Mouse (Mus musculus): ENCODE results near the gene Rbfox3. TPM values are rescaled to one million over a fixed set of nuclear protein-coding genes. Genes with fewer than 3 reads are reported as not detected.

Rbfox3 gene
- polyA plus RNA-seq, 1 experiment from 2014 or later = 56.3 TPM

GRCm38 (mm10) chr11:118486881-118487772 lies 424.3 kb downstream of the Rbfox3 start:
- Histone ChIP-seq H3K27me3 (replicated peaks; ENCODE audit: control insufficient read depth, insufficient read depth, low read length) (no peaks in the 10 kb centered on the region), H3K4me3 (replicated peaks; ENCODE audit: low read length) (no peak overlapping the region), H3K36me3 (ENCODE audit: control insufficient read depth, insufficient read depth) (0 out of 2 replicates have a peak, but pooled peaks cover 2% of the 10 kb centered on the region), H3K9ac (replicated peaks; ENCODE audit: low read depth, low read length) (no peak overlapping the region), H3K4me1 (replicated peaks; ENCODE audit: control insufficient read depth, insufficient read depth, low read length) (peaks cover 3% of the 10 kb centered on the region; the same call in 1 of the 2 replicates), H3K9me3 (ENCODE audit: control insufficient read depth, low read length) (no peaks in the 10 kb centered on the region), H3K27ac (ENCODE audit: low read length) (no peak overlapping the region), H3K4me2 (ENCODE audit: low read length) (no peak overlapping the region)
- ATAC-seq = no peak
- 87% methylated on average over 29 of the region's 29 CpGs for WGBS

GRCm38 (mm10) chr11:118486281-118486680 lies 425.1 kb downstream of the Rbfox3 start:
- H3K4me3 ChIP-seq (replicated peaks; ENCODE audit: low read length) = no peak overlapping the region
- no peak overlapping the region for H3K27ac ChIP-seq (ENCODE audit: low read length)
- no peak overlapping the region for H3K9ac ChIP-seq (replicated peaks; ENCODE audit: low read depth, low read length)
- no peaks in the 10 kb centered on the region for H3K9me3 ChIP-seq (ENCODE audit: control insufficient read depth, low read length)
- H3K36me3 ChIP-seq (ENCODE audit: control insufficient read depth, insufficient read depth) = 0 out of 2 replicates have a peak, but pooled peaks cover 2% of the 10 kb centered on the region
- H3K4me1 ChIP-seq (replicated peaks; ENCODE audit: control insufficient read depth, insufficient read depth, low read length) = peaks cover 3% of the 10 kb centered on the region; the same call in 1 of the 2 replicates
- ATAC-seq = no peak
- WGBS = 84% methylated on average over 6 of the region's 6 CpGs
- no peaks in the 10 kb centered on the region for H3K27me3 ChIP-seq (replicated peaks; ENCODE audit: control insufficient read depth, insufficient read depth, low read length)
- H3K4me2 ChIP-seq (ENCODE audit: low read length) = no peak overlapping the region

- Histone ChIP-seq H3K9me3 (ENCODE audit: control insufficient read depth, low read length) (no peaks in the 10 kb centered on the region), H3K36me3 (ENCODE audit: control insufficient read depth, insufficient read depth) (0 out of 2 replicates have a peak, but pooled peaks cover 2% of the 10 kb centered on the region), H3K9ac (replicated peaks; ENCODE audit: low read depth, low read length) (no peak overlapping the region), H3K4me3 (replicated peaks; ENCODE audit: low read length) (no peak overlapping the region), H3K27me3 (replicated peaks; ENCODE audit: control insufficient read depth, insufficient read depth, low read length) (no peaks in the 10 kb centered on the region), H3K4me2 (ENCODE audit: low read length) (no peak overlapping the region), H3K4me1 (replicated peaks; ENCODE audit: control insufficient read depth, insufficient read depth, low read length) (peaks cover 3% of the 10 kb centered on the region; the same call in 1 of the 2 replicates), H3K27ac (ENCODE audit: low read length) (no peak overlapping the region)
- 89% methylated on average over 3 of the region's 3 CpGs for WGBS
- ATAC-seq = no peak
Measured at GRCm38 (mm10) chr11:118485780-118486179, 425.6 kb downstream of the Rbfox3 start.

- Histone ChIP-seq H3K4me1 (replicated peaks; ENCODE audit: control insufficient read depth, insufficient read depth, low read length) (peaks cover 3% of the 10 kb centered on the region; the same call in 1 of the 2 replicates), H3K9ac (replicated peaks; ENCODE audit: low read depth, low read length) (no peak overlapping the region), H3K27ac (ENCODE audit: low read length) (no peak overlapping the region), H3K4me2 (ENCODE audit: low read length) (no peak overlapping the region), H3K4me3 (replicated peaks; ENCODE audit: low read length) (no peak overlapping the region), H3K9me3 (ENCODE audit: control insufficient read depth, low read length) (no peaks in the 10 kb centered on the region), H3K36me3 (ENCODE audit: control insufficient read depth, insufficient read depth) (0 out of 2 replicates have a peak, but pooled peaks cover 2% of the 10 kb centered on the region), H3K27me3 (replicated peaks; ENCODE audit: control insufficient read depth, insufficient read depth, low read length) (no peaks in the 10 kb centered on the region)
- 77% methylated on average over 11 of the region's 11 CpGs for WGBS
- ATAC-seq = no peak
Measured at GRCm38 (mm10) chr11:118485338-118485737, 426.1 kb downstream of the Rbfox3 start.

GRCm38 (mm10) chr11:118484169-118484568 lies 427.2 kb downstream of the Rbfox3 start:
- ATAC-seq = no peak
- H3K9me3 ChIP-seq (ENCODE audit: control insufficient read depth, low read length) = no peaks in the 10 kb centered on the region
- H3K4me1 ChIP-seq (replicated peaks; ENCODE audit: control insufficient read depth, insufficient read depth, low read length) = peaks cover 3% of the 10 kb centered on the region; the same call in 1 of the 2 replicates
- no peak overlapping the region for H3K27ac ChIP-seq (ENCODE audit: low read length)
- 0 out of 2 replicates have a peak, but pooled peaks cover 2% of the 10 kb centered on the region for H3K36me3 ChIP-seq (ENCODE audit: control insufficient read depth, insufficient read depth)
- H3K4me3 ChIP-seq (replicated peaks; ENCODE audit: low read length) = no peak overlapping the region
- 77% methylated on average over 8 of the region's 8 CpGs for WGBS
- no peaks in the 10 kb centered on the region for H3K27me3 ChIP-seq (replicated peaks; ENCODE audit: control insufficient read depth, insufficient read depth, low read length)
- H3K4me2 ChIP-seq (ENCODE audit: low read length) = no peak overlapping the region
- H3K9ac ChIP-seq (replicated peaks; ENCODE audit: low read depth, low read length) = 0 out of 2 replicates have a peak overlapping the region, but pooled peaks have one; percentile 13

GRCm38 (mm10) chr11:118481751-118482150 lies 429.6 kb downstream of the Rbfox3 start:
- ATAC-seq = no peak
- H3K4me2 ChIP-seq (ENCODE audit: low read length) = no peak overlapping the region
- no peak overlapping the region for H3K27ac ChIP-seq (ENCODE audit: low read length)
- 89% methylated on average over 14 of the region's 14 CpGs for WGBS
- no peak overlapping the region for H3K4me3 ChIP-seq (replicated peaks; ENCODE audit: low read length)
- H3K36me3 ChIP-seq (ENCODE audit: control insufficient read depth, insufficient read depth) = 0 out of 2 replicates have a peak, but pooled peaks cover 2% of the 10 kb centered on the region
- H3K27me3 ChIP-seq (replicated peaks; ENCODE audit: control insufficient read depth, insufficient read depth, low read length) = no peaks in the 10 kb centered on the region
- H3K9ac ChIP-seq (replicated peaks; ENCODE audit: low read depth, low read length) = no peak overlapping the region
- no peaks in the 10 kb centered on the region for H3K9me3 ChIP-seq (ENCODE audit: control insufficient read depth, low read length)
- peaks cover 10% of the 10 kb centered on the region for H3K4me1 ChIP-seq (replicated peaks; ENCODE audit: control insufficient read depth, insufficient read depth, low read length)

- Histone ChIP-seq H3K36me3 (ENCODE audit: control insufficient read depth, insufficient read depth) (no peaks in the 10 kb centered on the region), H3K4me3 (replicated peaks; ENCODE audit: low read length) (no peak overlapping the region), H3K27me3 (replicated peaks; ENCODE audit: control insufficient read depth, insufficient read depth, low read length) (no peaks in the 10 kb centered on the region), H3K27ac (ENCODE audit: low read length) (no peak overlapping the region), H3K9me3 (ENCODE audit: control insufficient read depth, low read length) (no peaks in the 10 kb centered on the region), H3K9ac (replicated peaks; ENCODE audit: low read depth, low read length) (no peak overlapping the region), H3K4me2 (ENCODE audit: low read length) (no peak overlapping the region), H3K4me1 (replicated peaks; ENCODE audit: control insufficient read depth, insufficient read depth, low read length) (peaks cover 13% of the 10 kb centered on the region)
- ATAC-seq = no peak
- whole genome bisulfite sequencing = 96% methylated on average over 11 of the region's 11 CpGs
Measured at GRCm38 (mm10) chr11:118481231-118481630, 430.2 kb downstream of the Rbfox3 start.

GRCm38 (mm10) chr11:118479776-118480175 lies 431.6 kb downstream of the Rbfox3 start:
- H3K27ac ChIP-seq (ENCODE audit: low read length) = no peak overlapping the region
- WGBS = 91% methylated on average over 12 of the region's 12 CpGs
- ATAC-seq = no peak
- no peaks in the 10 kb centered on the region for H3K27me3 ChIP-seq (replicated peaks; ENCODE audit: control insufficient read depth, insufficient read depth, low read length)
- H3K4me3 ChIP-seq (replicated peaks; ENCODE audit: low read length) = no peak overlapping the region
- no peaks in the 10 kb centered on the region for H3K36me3 ChIP-seq (ENCODE audit: control insufficient read depth, insufficient read depth)
- peaks cover 13% of the 10 kb centered on the region for H3K4me1 ChIP-seq (replicated peaks; ENCODE audit: control insufficient read depth, insufficient read depth, low read length)
- no peak overlapping the region for H3K4me2 ChIP-seq (ENCODE audit: low read length)
- no peaks in the 10 kb centered on the region for H3K9me3 ChIP-seq (ENCODE audit: control insufficient read depth, low read length)
- H3K9ac ChIP-seq (replicated peaks; ENCODE audit: low read depth, low read length) = no peak overlapping the region
